Mouse (Mus musculus) hindbrain, postnatal 0 days (tissue): ENCODE measurements around the gene B4galt3. TPM values are rescaled to one million over a fixed set of nuclear protein-coding genes. Genes with fewer than 3 reads are reported as not detected.
"Not testable (repeated sequence)": the region's sequence is repeated elsewhere in the genome, so short reads cannot be mapped to it uniquely, and the experiment has no call there.

ENCODE experiments used
- ATAC-seq: fragments of 200-750 bp; cut with Nextera tagmentation; 2 replicates; pipeline ENCODE4 v1.8.0; 2017; ENCODE audit warnings: mild to moderate bottlenecking, moderate TSS enrichment, moderate library complexity
- DNase-seq: peaks from one replicate; pipeline ENCODE4 v3.0.0-alpha.2; 2015; ENCODE audit warnings: low spot score
- H3K27ac ChIP-seq: fragments of 300-500 bp; sonication (generic); 2 replicates; pipeline ENCODE4 v1.5.1; 2014; ENCODE audit warnings: mild to moderate bottlenecking
- H3K27me3 ChIP-seq: fragments of 300-500 bp; sonication (generic); 2 replicates; pipeline ENCODE4 v1.6.1; 2014; ENCODE audit warnings: low read length, mixed read lengths; ENCODE audit not compliant: insufficient read depth
- H3K36me3 ChIP-seq: fragments of 300-500 bp; sonication (generic); 2 replicates; pipeline ENCODE4 v1.6.1; 2014; ENCODE audit warnings: low read length, mixed read lengths; ENCODE audit not compliant: insufficient read depth
- H3K4me1 ChIP-seq: fragments of 300-500 bp; sonication (generic); 2 replicates; pipeline ENCODE4 v1.6.1; 2014; ENCODE audit warnings: antibody characterized with exemption, low read length, mixed read lengths; ENCODE audit not compliant: insufficient read depth
- H3K4me2 ChIP-seq: fragments of 300-500 bp; sonication (generic); 2 replicates; pipeline ENCODE4 v1.6.1; 2014; ENCODE audit warnings: low read depth, mild to moderate bottlenecking, low read length, moderate library complexity, mixed read lengths
- H3K4me3 ChIP-seq: fragments of 300-500 bp; sonication (generic); 2 replicates; pipeline ENCODE4 v1.5.1; 2014; ENCODE audit warnings: low read length
- H3K9ac ChIP-seq: fragments of 300-500 bp; sonication (generic); replicated peaks from 2 replicates; pipeline ENCODE4 v1.6.1; 2014; ENCODE audit warnings: mild to moderate bottlenecking, low read length, moderate library complexity, mixed read lengths
- H3K9me3 ChIP-seq: fragments of 300-500 bp; sonication (generic); 2 replicates; pipeline ENCODE4 v1.6.1; 2016; ENCODE audit warnings: low read length, mixed read lengths
- CTCF ChIP-seq: IDR thresholded peaks from 2 replicates; pipeline ENCODE4 v1.5.1; 2016; ENCODE audit warnings: antibody characterized with exemption, control low read depth, low read depth
- WGBS: fragments of 180-500 bp; shearing (Covaris S2); extraction: QIAGEN DNeasy Blood & Tissue Kit; methylation state at CpG from one replicate; pipeline ENCODE4 v1.1.7; 2014; 5-methylcytosine and 5-hydroxymethylcytosine counted together
- polyA plus RNA-seq: library from polyadenylated mRNA; unstranded; fragments of >200 nt; fragmentation: Nextera tagmentation; extraction: Ambion mirVana; gene quantifications from 2 replicates; pipeline ENCODE4 v1.2.1, GENCODE M21; 2015
- total RNA-seq: library from RNA; depleted of rRNA; stranded (reverse); fragments of >200 nt; gene quantifications from 2 replicates; pipeline ENCODE4 v1.2.3, GENCODE M21; 2014

Gene B4galt3
- total and polyA plus RNA-seq, 2 experiments from 2014 or later = 80.5 to 91.9 TPM

DNA sequence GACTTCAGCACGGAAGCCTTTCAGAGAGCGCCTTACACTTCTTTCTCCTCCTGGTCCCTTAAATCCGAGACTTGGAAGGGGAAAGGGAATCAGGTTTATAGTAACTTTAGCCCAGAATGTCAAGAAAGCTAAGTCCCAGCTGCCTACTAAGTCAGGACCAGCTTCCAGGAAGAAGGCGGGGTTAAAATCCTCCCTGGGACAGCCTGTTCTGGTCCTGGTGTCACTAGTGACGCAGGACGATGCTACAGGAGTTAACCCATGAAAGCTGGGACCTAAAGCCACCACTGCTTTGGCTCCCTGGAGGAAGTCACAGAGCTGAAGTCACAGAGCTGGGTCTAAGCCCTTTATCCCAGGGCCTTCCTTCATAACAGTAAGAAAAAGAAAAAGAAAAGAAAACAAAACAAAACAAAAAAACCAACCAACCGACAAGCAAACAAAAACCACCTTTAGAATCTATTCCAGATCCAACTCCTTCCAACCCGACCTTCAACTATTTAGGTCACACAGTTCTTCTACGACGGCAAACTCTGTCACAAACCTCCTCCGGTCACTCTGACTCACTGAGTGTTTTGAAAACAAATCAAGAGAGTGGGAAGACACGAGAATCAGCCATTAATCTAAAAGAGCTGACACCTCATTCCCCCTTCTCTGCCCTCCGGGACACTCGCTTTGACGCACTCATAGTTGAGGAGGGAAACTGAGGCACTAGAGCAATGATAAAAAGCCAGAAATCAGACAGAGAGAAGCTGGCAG is 30.0 kb upstream of the B4galt3 start:
- Histone ChIP-seq H3K4me1 (no peaks in the 10 kb centered on the region), H3K9ac (no peak overlapping the region), H3K27ac (no peak overlapping the region), H3K9me3 (no peaks in the 10 kb centered on the region), H3K4me3 (no peak overlapping the region), H3K27me3 (no peaks in the 10 kb centered on the region), H3K36me3 (peaks cover 40% of the 10 kb centered on the region), H3K4me2 (no peak overlapping the region)
- 77% methylated on average over 15 of the region's 15 CpGs for WGBS
- no peak for DNase-seq
- no peak for TF ChIP-seq CTCF
- ATAC-seq = no peak

DNA sequence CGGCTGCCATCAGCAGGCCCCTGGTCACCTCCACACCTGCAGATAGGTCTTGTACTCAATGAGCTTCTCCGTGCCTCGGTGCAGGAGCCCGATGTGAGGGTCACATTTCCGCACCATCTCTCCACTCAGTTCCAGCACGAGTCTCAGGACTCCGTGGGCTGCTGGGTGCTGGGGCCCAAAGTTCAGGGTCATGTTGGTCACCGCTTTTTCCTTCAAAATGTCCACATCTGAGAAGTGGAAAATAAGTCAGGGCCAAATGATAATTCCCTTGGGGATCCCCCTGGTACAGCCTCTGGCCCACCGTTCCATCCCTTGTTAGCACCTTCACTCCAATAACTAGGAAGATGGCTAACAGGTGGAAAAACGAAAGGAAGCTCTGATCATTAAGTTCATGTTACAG is 29.2 kb upstream of the B4galt3 start:
- Histone ChIP-seq H3K9ac (no peak overlapping the region), H3K4me3 (no peak overlapping the region), H3K4me1 (0 out of 2 replicates have a peak, but pooled peaks cover under 1% of the 10 kb centered on the region), H3K4me2 (no peak overlapping the region), H3K27me3 (no peaks in the 10 kb centered on the region), H3K27ac (no peak overlapping the region), H3K36me3 (peaks cover 32% of the 10 kb centered on the region), H3K9me3 (no peaks in the 10 kb centered on the region)
- DNase-seq (no peak), ATAC-seq (no peak)
- 91% methylated on average over 10 of the region's 10 CpGs for WGBS
- no peak for TF ChIP-seq CTCF

GRCm38 (mm10) chr1:171241952-171242351 is 28.2 kb upstream of the B4galt3 start:
- H3K4me1 ChIP-seq, H3K27ac ChIP-seq, H3K4me3 ChIP-seq, DNase-seq, H3K4me2 ChIP-seq, ATAC-seq, H3K9ac ChIP-seq, H3K9me3 ChIP-seq, H3K27me3 ChIP-seq: not testable (repeated sequence)
- peaks cover 28% of the 10 kb centered on the region for H3K36me3 ChIP-seq
- WGBS = 84% methylated on average over 12 of the region's 12 CpGs

DNA sequence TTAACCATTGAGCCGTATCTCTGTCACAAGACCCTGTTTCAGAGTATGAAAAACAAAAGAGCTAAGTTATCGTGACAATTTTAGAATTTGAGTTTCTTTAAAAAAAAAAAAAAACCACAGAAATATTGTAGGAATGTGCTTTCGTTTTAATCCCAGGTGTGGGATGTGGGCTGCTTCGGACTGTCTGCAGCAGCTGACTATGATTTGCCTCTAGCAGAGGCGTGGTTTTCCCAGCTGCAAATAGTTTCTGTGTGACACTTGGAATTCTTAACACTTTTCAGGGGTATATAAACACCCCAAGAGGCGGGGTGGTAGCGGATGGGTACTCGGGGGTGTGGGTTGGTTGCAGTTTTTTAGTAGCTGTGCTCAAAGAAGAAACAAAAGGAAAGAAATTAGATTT is 24.8 kb upstream of the B4galt3 start:
- 89% methylated on average over 8 of the region's 8 CpGs for WGBS
- Histone ChIP-seq H3K4me2 (no peak overlapping the region), H3K27ac (no peak overlapping the region), H3K9me3 (no peaks in the 10 kb centered on the region), H3K9ac (no peak overlapping the region), H3K4me1 (peaks cover 7% of the 10 kb centered on the region; the same call in 1 of the 2 replicates), H3K4me3 (no peak overlapping the region), H3K27me3 (no peaks in the 10 kb centered on the region), H3K36me3 (peaks cover 3% of the 10 kb centered on the region; the same call in 1 of the 2 replicates)
- ATAC-seq (no peak), DNase-seq (no peak)
- no peak for TF ChIP-seq CTCF

DNA sequence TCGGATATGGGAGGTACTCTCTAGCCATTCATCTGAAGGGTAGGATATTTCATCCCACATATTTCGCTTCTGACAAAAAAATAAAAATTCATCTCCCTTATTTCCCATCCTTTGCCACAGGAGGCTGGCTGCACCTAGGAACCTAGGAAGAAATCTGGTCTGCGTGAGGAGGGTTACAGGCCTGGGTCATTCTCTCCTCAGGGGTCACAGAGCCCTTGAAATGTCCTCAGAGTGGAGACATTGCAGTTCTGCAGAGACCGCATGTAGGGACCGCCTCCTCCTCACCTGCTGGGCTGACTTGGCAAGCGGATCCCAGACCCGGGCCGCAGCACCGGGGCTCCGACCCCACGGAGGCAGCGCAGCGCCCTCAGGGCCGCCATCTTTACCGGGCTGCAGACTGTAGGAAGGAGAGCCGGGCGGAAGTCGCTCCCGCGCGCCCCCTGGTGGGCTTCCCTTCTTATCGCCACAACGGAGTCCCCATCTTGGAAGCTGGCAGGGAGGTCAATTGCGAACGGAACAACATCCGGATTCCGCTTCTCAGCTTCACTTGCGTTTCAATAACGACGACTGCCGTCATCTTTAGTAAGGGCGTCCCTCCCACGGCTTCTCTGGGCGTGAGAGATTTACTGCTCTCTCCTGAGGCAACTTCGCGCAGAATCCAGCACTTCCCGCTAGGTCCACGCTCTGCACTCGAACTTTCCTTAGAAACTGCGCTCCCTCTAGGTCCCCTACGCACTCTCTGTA is 23.2 kb upstream of the B4galt3 start:
- DNase-seq (peak; percentile 99), ATAC-seq (peak; percentile 95)
- H3K36me3 ChIP-seq = peaks cover 3% of the 10 kb centered on the region; the same call in 1 of the 2 replicates
- H3K4me1 ChIP-seq = peaks cover 20% of the 10 kb centered on the region
- H3K4me2 ChIP-seq = peak overlapping the region; percentile 89
- TF ChIP-seq CTCF = peak; percentile 91
- WGBS = under 1% methylated on average over 41 of the region's 41 CpGs
- H3K9ac ChIP-seq = peak overlapping the region; percentile 84
- peak overlapping the region; percentile 82 for H3K27ac ChIP-seq
- peak overlapping the region; percentile 81 for H3K4me3 ChIP-seq
- no peaks in the 10 kb centered on the region for H3K9me3 ChIP-seq
- H3K27me3 ChIP-seq = no peaks in the 10 kb centered on the region

DNA sequence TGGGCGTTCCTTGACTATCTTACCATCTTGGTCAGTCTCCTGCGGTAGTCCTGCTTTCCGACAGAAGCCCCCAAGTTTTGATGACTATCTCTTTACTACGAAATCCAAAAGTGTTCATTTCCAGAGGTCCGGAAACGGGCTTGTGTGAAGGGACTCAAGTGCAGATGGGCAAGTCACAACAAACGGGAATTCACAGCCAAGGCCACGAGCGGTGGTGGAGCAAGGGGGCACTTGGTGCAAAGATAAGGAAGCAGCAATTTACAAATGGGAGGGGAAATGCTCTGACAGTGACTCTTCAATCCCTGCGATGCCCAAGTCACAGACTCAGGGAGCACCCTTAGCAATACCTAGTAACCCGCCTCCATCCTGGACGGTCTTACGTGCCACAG is 22.7 kb upstream of the B4galt3 start:
- Histone ChIP-seq H3K4me1 (peaks cover 26% of the 10 kb centered on the region), H3K9me3 (no peaks in the 10 kb centered on the region), H3K27me3 (no peaks in the 10 kb centered on the region), H3K36me3 (peaks cover 3% of the 10 kb centered on the region; the same call in 1 of the 2 replicates), H3K4me2 (peak overlapping the region; percentile 89), H3K27ac (peak overlapping the region; percentile 82), H3K4me3 (peak overlapping the region; percentile 81), H3K9ac (peak overlapping the region; percentile 84; the same call in 1 of the 2 replicates)
- 12% methylated on average over 13 of the region's 13 CpGs for WGBS
- DNase-seq = no peak
- no peak for ATAC-seq
- TF ChIP-seq CTCF = no peak
